Mouse (Mus musculus) midbrain, embryonic 13.5 days (tissue): Measurements from ENCODE around the gene Cyyr1. TPM values are rescaled to one million over a fixed set of nuclear protein-coding genes. Genes with fewer than 3 reads are reported as not detected.
"Not testable (repeated sequence)": the region's sequence is repeated elsewhere in the genome, so short reads cannot be mapped to it uniquely, and the experiment has no call there.

Experiments used
- ATAC-seq: fragments of 200-750 bp; cut with Nextera tagmentation; 2 replicates; pipeline ENCODE4 v1.8.0; 2017; ENCODE audit warnings: mild to moderate bottlenecking, moderate TSS enrichment, moderate library complexity
- H3K27ac ChIP-seq: fragments of 300-500 bp; sonication (generic); 2 replicates; pipeline ENCODE4 v1.5.1; 2015; ENCODE audit warnings: inconsistent platforms, mild to moderate bottlenecking, moderate library complexity
- H3K27me3 ChIP-seq: fragments of 300-500 bp; sonication (generic); 2 replicates; pipeline ENCODE4 v1.6.1; 2015; ENCODE audit warnings: mild to moderate bottlenecking, inconsistent platforms
- H3K36me3 ChIP-seq: fragments of 300-500 bp; sonication (generic); 2 replicates; pipeline ENCODE4 v1.6.1; 2015; ENCODE audit warnings: mild to moderate bottlenecking, inconsistent platforms
- H3K4me1 ChIP-seq: fragments of 300-500 bp; sonication (generic); replicated peaks from 2 replicates; pipeline ENCODE4 v1.6.1; 2015; ENCODE audit warnings: inconsistent platforms
- H3K4me2 ChIP-seq: fragments of 300-500 bp; sonication (generic); replicated peaks from 2 replicates; pipeline ENCODE4 v1.6.1; 2015; ENCODE audit warnings: moderate library complexity, mild to moderate bottlenecking, inconsistent platforms
- H3K4me3 ChIP-seq: fragments of 300-500 bp; sonication (generic); replicated peaks from 2 replicates; pipeline ENCODE4 v1.5.1; 2015; ENCODE audit warnings: mild to moderate bottlenecking, inconsistent platforms
- H3K9ac ChIP-seq: fragments of 300-500 bp; sonication (generic); replicated peaks from 2 replicates; pipeline ENCODE4 v1.6.1; 2015; ENCODE audit warnings: mild to moderate bottlenecking, inconsistent platforms
- H3K9me3 ChIP-seq: fragments of 300-500 bp; sonication (generic); 2 replicates; pipeline ENCODE4 v1.6.1; 2016; ENCODE audit warnings: mild to moderate bottlenecking, inconsistent platforms
- WGBS: fragments of 180-500 bp; shearing (Covaris S2); methylation state at CpG from one replicate; pipeline ENCODE4 v1.1.7; 2015; 5-methylcytosine and 5-hydroxymethylcytosine counted together
- polyA plus RNA-seq: library from polyadenylated mRNA; unstranded; fragments of >200 nt; fragmentation: Nextera tagmentation; extraction: Ambion mirVana; gene quantifications from 2 replicates; pipeline ENCODE4 v1.2.1, GENCODE M21; 2015

Gene Cyyr1
- polyA plus RNA-seq = 2.6 and 3.2 TPM in 2 replicates

GRCm38 (mm10) chr16:85553297-85553696 is at the start of gene Cyyr1:
TSS of gene Cyyr1 (minus strand) at chr16:85553397.
- H3K4me2 ChIP-seq, H3K9ac ChIP-seq, H3K36me3 ChIP-seq, H3K4me3 ChIP-seq, H3K27ac ChIP-seq, H3K9me3 ChIP-seq, ATAC-seq, H3K27me3 ChIP-seq: not testable (repeated sequence)
- 83% methylated on average over 13 of the region's 13 CpGs for WGBS
- peaks cover 13% of the 10 kb centered on the region for H3K4me1 ChIP-seq

GRCm38 (mm10) chr16:85588844-85589243 is 35.6 kb upstream of the Cyyr1 start:
- WGBS = 53% methylated on average over 7 of the region's 7 CpGs
- no peak overlapping the region for H3K9ac ChIP-seq
- no peaks in the 10 kb centered on the region for H3K36me3 ChIP-seq
- no peak overlapping the region for H3K4me2 ChIP-seq
- no peaks in the 10 kb centered on the region for H3K27me3 ChIP-seq
- peak; percentile 58; the same call in 1 of the 2 replicates for ATAC-seq
- no peaks in the 10 kb centered on the region for H3K9me3 ChIP-seq
- no peak overlapping the region for H3K27ac ChIP-seq
- no peak overlapping the region for H3K4me3 ChIP-seq
- H3K4me1 ChIP-seq = peaks cover 4% of the 10 kb centered on the region; the same call in 1 of the 2 replicates

- no peak for ATAC-seq
- Histone ChIP-seq H3K36me3 (no peaks in the 10 kb centered on the region), H3K4me1 (peaks cover 4% of the 10 kb centered on the region; the same call in 1 of the 2 replicates), H3K4me3 (no peak overlapping the region), H3K27me3 (no peaks in the 10 kb centered on the region), H3K9ac (no peak overlapping the region), H3K27ac (no peak overlapping the region), H3K9me3 (no peaks in the 10 kb centered on the region), H3K4me2 (no peak overlapping the region)
- WGBS = 90% methylated on average over 4 of the region's 4 CpGs
Measured at GRCm38 (mm10) chr16:85587573-85588226, 34.5 kb upstream of the Cyyr1 start.

GRCm38 (mm10) chr16:85566474-85566873 is 13.3 kb upstream of the Cyyr1 start:
- no peak overlapping the region for H3K27ac ChIP-seq
- H3K27me3 ChIP-seq = no peaks in the 10 kb centered on the region
- H3K36me3 ChIP-seq = no peaks in the 10 kb centered on the region
- H3K4me2 ChIP-seq = no peak overlapping the region
- no peak overlapping the region for H3K4me3 ChIP-seq
- no peak for ATAC-seq
- H3K9me3 ChIP-seq = no peaks in the 10 kb centered on the region
- 91% methylated on average over 5 of the region's 5 CpGs for WGBS
- H3K9ac ChIP-seq = no peak overlapping the region
- no peaks in the 10 kb centered on the region for H3K4me1 ChIP-seq

GRCm38 (mm10) chr16:85553838-85554237 is 641 bp upstream of the Cyyr1 start:
- 46% methylated on average over 8 of the region's 8 CpGs for WGBS
- H3K27ac ChIP-seq = no peak overlapping the region
- ATAC-seq = no peak

GRCm38 (mm10) chr16:85551976-85552375 is 1.2 kb downstream of the Cyyr1 start:
- H3K4me3 ChIP-seq, H3K4me2 ChIP-seq, ATAC-seq, H3K36me3 ChIP-seq, H3K9me3 ChIP-seq, H3K27me3 ChIP-seq, H3K9ac ChIP-seq, H3K27ac ChIP-seq: not testable (repeated sequence)
- H3K4me1 ChIP-seq = peaks cover 13% of the 10 kb centered on the region
- 85% methylated on average over 1 of the region's 11 CpGs for WGBS

More at GRCm38 (mm10) chr16:85553838-85554237, 641 bp upstream of the Cyyr1 start:
- Histone ChIP-seq H3K4me1 (peaks cover 13% of the 10 kb centered on the region), H3K4me3 (no peak overlapping the region), H3K27me3 (no peaks in the 10 kb centered on the region), H3K36me3 (no peaks in the 10 kb centered on the region), H3K9me3 (peaks cover 4% of the 10 kb centered on the region), H3K9ac (no peak overlapping the region), H3K4me2 (no peak overlapping the region)

- Histone ChIP-seq H3K4me3 (peak overlapping the region; percentile 40), H3K27ac (no peak overlapping the region), H3K4me2 (peak overlapping the region; percentile 62), H3K4me1 (peaks cover 13% of the 10 kb centered on the region), H3K36me3 (no peaks in the 10 kb centered on the region), H3K9ac (peak overlapping the region; percentile 65), H3K9me3 (peaks cover 4% of the 10 kb centered on the region), H3K27me3 (no peaks in the 10 kb centered on the region)
- 1% methylated on average over 25 of the region's 25 CpGs for WGBS
- ATAC-seq = peak; percentile 76; the same call in 1 of the 2 replicates
Measured at GRCm38 (mm10) chr16:85549971-85550567, 3.1 kb downstream of the Cyyr1 start.

- no peak overlapping the region for H3K27ac ChIP-seq
- peaks cover 13% of the 10 kb centered on the region for H3K4me1 ChIP-seq
- H3K36me3 ChIP-seq = no peaks in the 10 kb centered on the region
- ATAC-seq = no peak
- no peak overlapping the region for H3K9ac ChIP-seq
- H3K9me3 ChIP-seq = peaks cover 3% of the 10 kb centered on the region
- H3K4me2 ChIP-seq = no peak overlapping the region
- no peak overlapping the region for H3K4me3 ChIP-seq
- H3K27me3 ChIP-seq = no peaks in the 10 kb centered on the region
- 79% methylated on average over 6 of the region's 6 CpGs for WGBS
Measured at GRCm38 (mm10) chr16:85546519-85546918, 6.7 kb downstream of the Cyyr1 start.

GRCm38 (mm10) chr16:85541676-85542273 is 11.4 kb downstream of the Cyyr1 start:
- no peak overlapping the region for H3K27ac ChIP-seq
- no peak overlapping the region for H3K4me2 ChIP-seq
- H3K4me3 ChIP-seq = no peak overlapping the region
- H3K9ac ChIP-seq = no peak overlapping the region
- H3K4me1 ChIP-seq = no peaks in the 10 kb centered on the region
- H3K27me3 ChIP-seq = no peaks in the 10 kb centered on the region
- ATAC-seq = no peak
- H3K36me3 ChIP-seq = no peaks in the 10 kb centered on the region
- WGBS = 86% methylated on average over 4 of the region's 4 CpGs
- no peaks in the 10 kb centered on the region for H3K9me3 ChIP-seq

GRCm38 (mm10) chr16:85541023-85541422 is 12.2 kb downstream of the Cyyr1 start:
- H3K36me3 ChIP-seq = no peaks in the 10 kb centered on the region
- no peak overlapping the region for H3K4me2 ChIP-seq
- H3K4me1 ChIP-seq = no peaks in the 10 kb centered on the region
- no peak overlapping the region for H3K9ac ChIP-seq
- no peaks in the 10 kb centered on the region for H3K27me3 ChIP-seq
- no peak overlapping the region for H3K27ac ChIP-seq
- 90% methylated on average over 6 of the region's 6 CpGs for WGBS
- no peak for ATAC-seq
- no peak overlapping the region for H3K4me3 ChIP-seq
- H3K9me3 ChIP-seq = no peaks in the 10 kb centered on the region

- no peaks in the 10 kb centered on the region for H3K9me3 ChIP-seq
- H3K4me2 ChIP-seq = no peak overlapping the region
- H3K27me3 ChIP-seq = no peaks in the 10 kb centered on the region
- ATAC-seq = no peak
- no peak overlapping the region for H3K27ac ChIP-seq
- no peaks in the 10 kb centered on the region for H3K36me3 ChIP-seq
- no peak overlapping the region for H3K4me3 ChIP-seq
- no peaks in the 10 kb centered on the region for H3K4me1 ChIP-seq
- H3K9ac ChIP-seq = no peak overlapping the region
- 83% methylated on average over 5 of the region's 5 CpGs for WGBS
Measured at GRCm38 (mm10) chr16:85538367-85538766, 14.8 kb downstream of the Cyyr1 start.

- no peak overlapping the region for H3K4me3 ChIP-seq
- H3K27me3 ChIP-seq = no peaks in the 10 kb centered on the region
- H3K4me2 ChIP-seq = no peak overlapping the region
- 85% methylated on average over 8 of the region's 8 CpGs for WGBS
- H3K4me1 ChIP-seq = no peaks in the 10 kb centered on the region
- no peaks in the 10 kb centered on the region for H3K36me3 ChIP-seq
- H3K27ac ChIP-seq = no peak overlapping the region
- no peak overlapping the region for H3K9ac ChIP-seq
- no peaks in the 10 kb centered on the region for H3K9me3 ChIP-seq
- no peak for ATAC-seq
Measured at GRCm38 (mm10) chr16:85536075-85536474, 17.1 kb downstream of the Cyyr1 start.
